Mouse (Mus musculus): ENCODE results near the gene Podxl. TPM values are rescaled to one million over a fixed set of nuclear protein-coding genes. Genes with fewer than 3 reads are reported as not detected.
A peak's percentile ranks its signal among the peaks of the same experiment; 100 is the strongest.

Gene Podxl
- polyA plus RNA-seq, 1 experiment from 2014 or later = 5.8 TPM

DNA sequence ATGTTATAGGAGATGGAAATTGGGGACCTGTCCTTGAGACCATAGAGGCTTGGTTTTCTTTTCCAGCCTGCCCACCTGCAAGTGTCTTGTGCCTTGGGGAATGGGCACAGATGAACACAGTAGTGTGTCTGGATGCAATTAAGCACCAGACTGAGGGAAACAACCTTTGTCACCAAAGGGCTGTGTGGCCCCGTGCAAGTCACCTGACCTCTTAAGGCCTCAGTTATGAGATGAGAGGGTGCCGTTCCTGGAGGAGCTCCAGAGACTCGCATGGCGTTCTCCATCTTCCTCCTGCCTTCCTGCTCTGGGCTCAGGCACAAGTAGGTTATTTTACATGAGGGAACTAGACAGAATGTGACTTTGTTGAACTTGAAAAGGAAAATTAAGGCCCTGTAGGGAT is 41.3 kb downstream of the Podxl start:
- Histone ChIP-seq H3K27ac (no peak overlapping the region), H3K9ac (replicated peaks) (no peak overlapping the region), H3K4me1 (replicated peaks) (0 out of 2 replicates have a peak, but pooled peaks cover 5% of the 10 kb centered on the region), H3K36me3 (no peaks in the 10 kb centered on the region; the same call in 1 of the 2 replicates), H3K4me3 (replicated peaks) (no peak overlapping the region), H3K4me2 (no peak overlapping the region), H3K9me3 (no peaks in the 10 kb centered on the region), H3K27me3 (no peaks in the 10 kb centered on the region)
- no peak for ATAC-seq (ENCODE audit: insufficient number of reproducible peaks, insufficient read depth, low FRiP score, low TSS enrichment, low read depth)
- 53% methylated on average over 4 of the region's 4 CpGs for WGBS

DNA sequence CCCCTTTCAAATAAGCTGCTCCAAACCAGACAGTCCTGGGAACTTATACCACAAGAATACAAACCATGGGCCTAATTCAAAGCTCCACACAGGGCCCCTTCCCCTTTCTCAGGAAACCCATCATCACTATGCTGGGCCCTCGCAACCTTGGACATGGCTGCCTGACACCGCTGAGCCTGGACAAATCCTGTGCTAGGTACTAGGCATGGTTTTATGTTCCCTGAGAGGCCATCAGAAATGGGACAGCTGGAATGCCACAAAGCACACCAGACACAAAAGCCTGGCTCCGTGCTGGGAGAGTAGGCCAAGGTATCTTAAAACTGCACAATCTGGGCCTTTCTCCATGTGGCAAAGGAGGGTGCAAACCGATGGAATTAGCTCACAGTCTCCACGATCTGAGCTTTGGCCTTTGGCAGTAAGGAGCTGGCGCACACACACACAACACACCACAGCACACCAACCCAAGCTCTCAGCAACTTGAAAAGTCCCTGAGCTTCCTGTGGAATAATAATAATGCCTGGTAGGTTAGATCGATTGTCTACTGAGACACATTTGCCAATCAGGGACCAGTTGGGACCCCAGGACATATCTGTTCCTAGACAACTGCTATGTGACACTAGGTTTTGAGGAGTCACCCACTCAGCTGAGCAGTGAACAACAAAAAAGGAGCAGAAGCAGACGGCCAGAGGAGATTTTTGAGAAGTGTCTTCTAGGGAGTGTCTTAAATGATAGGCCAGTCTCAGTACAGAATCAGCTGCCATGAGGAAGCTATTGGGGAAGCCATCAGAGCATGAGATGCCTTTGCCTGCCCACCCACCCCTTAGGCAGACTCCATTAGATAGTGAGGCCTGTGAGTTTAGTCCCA is 42.1 kb downstream of the Podxl start:
- no peak overlapping the region for H3K27ac ChIP-seq
- no peaks in the 10 kb centered on the region for H3K27me3 ChIP-seq
- no peak overlapping the region for H3K4me2 ChIP-seq
- no peaks in the 10 kb centered on the region; the same call in 1 of the 2 replicates for H3K36me3 ChIP-seq
- 0 out of 2 replicates have a peak, but pooled peaks cover 5% of the 10 kb centered on the region for H3K4me1 ChIP-seq (replicated peaks)
- no peak overlapping the region for H3K9ac ChIP-seq (replicated peaks)
- H3K4me3 ChIP-seq (replicated peaks) = no peak overlapping the region
- ATAC-seq (ENCODE audit: insufficient number of reproducible peaks, insufficient read depth, low FRiP score, low TSS enrichment, low read depth) = no peak
- 85% methylated on average over 8 of the region's 8 CpGs for WGBS
- H3K9me3 ChIP-seq = no peaks in the 10 kb centered on the region

- Histone ChIP-seq H3K27ac (peak overlapping the region; percentile 23; the same call in 1 of the 2 replicates), H3K4me3 (replicated peaks) (no peak overlapping the region), H3K9me3 (no peaks in the 10 kb centered on the region), H3K4me2 (no peak overlapping the region), H3K36me3 (no peaks in the 10 kb centered on the region; the same call in 1 of the 2 replicates), H3K4me1 (replicated peaks) (0 out of 2 replicates have a peak, but pooled peaks cover 5% of the 10 kb centered on the region), H3K9ac (replicated peaks) (no peak overlapping the region), H3K27me3 (no peaks in the 10 kb centered on the region)
- WGBS = 66% methylated on average over 7 of the region's 7 CpGs
- no peak for ATAC-seq (ENCODE audit: insufficient number of reproducible peaks, insufficient read depth, low FRiP score, low TSS enrichment, low read depth)
Measured at GRCm38 (mm10) chr6:31520486-31521215, 43.1 kb downstream of the Podxl start.

GRCm38 (mm10) chr6:31519001-31519471 is 44.7 kb downstream of the Podxl start:
- Histone ChIP-seq H3K27me3 (no peaks in the 10 kb centered on the region), H3K27ac (no peak overlapping the region), H3K9ac (replicated peaks) (no peak overlapping the region), H3K4me2 (no peak overlapping the region), H3K36me3 (peaks cover 4% of the 10 kb centered on the region; the same call in 1 of the 2 replicates), H3K9me3 (no peaks in the 10 kb centered on the region), H3K4me1 (replicated peaks) (0 out of 2 replicates have a peak, but pooled peaks cover 5% of the 10 kb centered on the region), H3K4me3 (replicated peaks) (no peak overlapping the region)
- 71% methylated on average over 8 of the region's 8 CpGs for WGBS
- ATAC-seq (ENCODE audit: insufficient number of reproducible peaks, insufficient read depth, low FRiP score, low TSS enrichment, low read depth) = no peak

DNA sequence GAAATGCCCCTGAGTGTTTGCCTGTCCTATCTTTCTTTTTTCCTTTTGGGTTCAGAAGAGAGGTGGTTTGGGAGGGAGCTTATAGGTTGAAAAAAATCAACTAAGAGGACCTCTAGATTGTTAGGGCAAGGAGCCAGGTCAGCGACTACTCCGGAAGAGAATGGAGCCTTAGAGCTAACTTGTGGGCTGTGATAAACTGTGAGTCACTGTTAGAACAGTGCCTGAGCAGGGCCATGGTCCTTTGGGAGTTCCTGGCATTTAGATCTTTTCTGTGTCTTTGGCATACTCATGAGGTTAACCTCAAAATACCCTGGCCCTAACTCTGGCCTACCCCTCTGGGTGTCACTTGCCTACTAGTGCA is 45.5 kb downstream of the Podxl start:
- no peak overlapping the region for H3K4me3 ChIP-seq (replicated peaks)
- 94% methylated on average over 2 of the region's 2 CpGs for WGBS
- no peaks in the 10 kb centered on the region for H3K9me3 ChIP-seq
- H3K36me3 ChIP-seq = peaks cover 8% of the 10 kb centered on the region; the same call in 1 of the 2 replicates
- H3K27ac ChIP-seq = no peak overlapping the region
- no peak for ATAC-seq (ENCODE audit: insufficient number of reproducible peaks, insufficient read depth, low FRiP score, low TSS enrichment, low read depth)
- no peaks in the 10 kb centered on the region for H3K27me3 ChIP-seq
- H3K9ac ChIP-seq (replicated peaks) = no peak overlapping the region
- 0 out of 2 replicates have a peak, but pooled peaks cover 5% of the 10 kb centered on the region for H3K4me1 ChIP-seq (replicated peaks)
- H3K4me2 ChIP-seq = no peak overlapping the region

GRCm38 (mm10) chr6:31517681-31518337 is 46.0 kb downstream of the Podxl start:
- H3K36me3 ChIP-seq = peaks cover 11% of the 10 kb centered on the region; the same call in 1 of the 2 replicates
- 0 out of 2 replicates have a peak, but pooled peaks cover 5% of the 10 kb centered on the region for H3K4me1 ChIP-seq (replicated peaks)
- no peak overlapping the region for H3K4me2 ChIP-seq
- H3K4me3 ChIP-seq (replicated peaks) = no peak overlapping the region
- H3K27ac ChIP-seq = no peak overlapping the region
- H3K9me3 ChIP-seq = no peaks in the 10 kb centered on the region
- no peaks in the 10 kb centered on the region for H3K27me3 ChIP-seq
- WGBS = 86% methylated on average over 9 of the region's 9 CpGs
- no peak overlapping the region for H3K9ac ChIP-seq (replicated peaks)
- no peak for ATAC-seq (ENCODE audit: insufficient number of reproducible peaks, insufficient read depth, low FRiP score, low TSS enrichment, low read depth)

GRCm38 (mm10) chr6:31513726-31514125 is 50.1 kb downstream of the Podxl start:
- H3K9ac ChIP-seq (replicated peaks) = no peak overlapping the region
- H3K27me3 ChIP-seq = no peaks in the 10 kb centered on the region
- 66% methylated on average over 6 of the region's 6 CpGs for WGBS
- no peaks in the 10 kb centered on the region for H3K4me1 ChIP-seq (replicated peaks)
- no peak overlapping the region for H3K4me3 ChIP-seq (replicated peaks)
- peaks cover 28% of the 10 kb centered on the region; the same call in 1 of the 2 replicates for H3K36me3 ChIP-seq
- H3K9me3 ChIP-seq = no peaks in the 10 kb centered on the region
- H3K27ac ChIP-seq = no peak overlapping the region
- H3K4me2 ChIP-seq = no peak overlapping the region
- no peak for ATAC-seq (ENCODE audit: insufficient number of reproducible peaks, insufficient read depth, low FRiP score, low TSS enrichment, low read depth)

GRCm38 (mm10) chr6:31502614-31503013 is 61.2 kb downstream of the Podxl start:
- ATAC-seq (ENCODE audit: insufficient number of reproducible peaks, insufficient read depth, low FRiP score, low TSS enrichment, low read depth) = no peak
- 89% methylated on average over 2 of the region's 2 CpGs for WGBS
- H3K4me2 ChIP-seq = no peak overlapping the region

GRCm38 (mm10) chr6:31500691-31501090 is 63.1 kb downstream of the Podxl start:
- peaks cover 56% of the 10 kb centered on the region for H3K36me3 ChIP-seq
- H3K4me2 ChIP-seq = no peak overlapping the region

More at GRCm38 (mm10) chr6:31502614-31503013, 61.2 kb downstream of the Podxl start:
- peaks cover 43% of the 10 kb centered on the region for H3K36me3 ChIP-seq
- no peaks in the 10 kb centered on the region for H3K4me1 ChIP-seq (replicated peaks)
- H3K4me3 ChIP-seq (replicated peaks) = no peak overlapping the region
- H3K27ac ChIP-seq = no peak overlapping the region
- no peaks in the 10 kb centered on the region for H3K9me3 ChIP-seq
- H3K27me3 ChIP-seq = no peaks in the 10 kb centered on the region
- H3K9ac ChIP-seq (replicated peaks) = no peak overlapping the region

DNA sequence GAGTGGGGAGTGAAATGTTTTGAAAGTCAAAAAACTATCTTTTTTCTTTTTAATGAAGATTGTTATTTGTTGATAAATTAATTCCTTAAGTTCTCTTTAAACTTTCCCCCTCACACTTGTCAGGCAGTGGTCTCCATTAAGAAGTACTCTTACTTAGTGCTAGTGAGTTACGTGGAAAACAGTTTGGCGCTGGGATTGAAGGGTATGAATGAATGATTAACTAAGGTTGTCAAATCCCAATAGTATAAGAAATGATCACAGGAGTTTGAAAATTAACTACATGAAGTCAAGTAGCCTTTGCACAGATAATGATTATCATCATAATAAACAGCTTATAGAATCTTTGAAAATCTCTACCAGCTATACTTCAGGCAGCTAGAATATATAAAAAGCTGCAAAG is 63.5 kb downstream of the Podxl start:
- Histone ChIP-seq H3K4me2 (no peak overlapping the region), H3K9ac (replicated peaks) (no peak overlapping the region), H3K4me1 (replicated peaks) (no peaks in the 10 kb centered on the region), H3K9me3 (no peaks in the 10 kb centered on the region), H3K27ac (no peak overlapping the region), H3K36me3 (peaks cover 60% of the 10 kb centered on the region), H3K27me3 (no peaks in the 10 kb centered on the region), H3K4me3 (replicated peaks) (no peak overlapping the region)
- ATAC-seq (ENCODE audit: insufficient number of reproducible peaks, insufficient read depth, low FRiP score, low TSS enrichment, low read depth) = no peak
- WGBS = 91% methylated on average over 2 of the region's 2 CpGs

More at GRCm38 (mm10) chr6:31500691-31501090, 63.1 kb downstream of the Podxl start:
- Histone ChIP-seq H3K9ac (replicated peaks) (no peak overlapping the region), H3K9me3 (no peaks in the 10 kb centered on the region), H3K4me3 (replicated peaks) (no peak overlapping the region), H3K27me3 (no peaks in the 10 kb centered on the region), H3K4me1 (replicated peaks) (no peaks in the 10 kb centered on the region), H3K27ac (no peak overlapping the region)
- ATAC-seq (ENCODE audit: insufficient number of reproducible peaks, insufficient read depth, low FRiP score, low TSS enrichment, low read depth) = no peak

DNA sequence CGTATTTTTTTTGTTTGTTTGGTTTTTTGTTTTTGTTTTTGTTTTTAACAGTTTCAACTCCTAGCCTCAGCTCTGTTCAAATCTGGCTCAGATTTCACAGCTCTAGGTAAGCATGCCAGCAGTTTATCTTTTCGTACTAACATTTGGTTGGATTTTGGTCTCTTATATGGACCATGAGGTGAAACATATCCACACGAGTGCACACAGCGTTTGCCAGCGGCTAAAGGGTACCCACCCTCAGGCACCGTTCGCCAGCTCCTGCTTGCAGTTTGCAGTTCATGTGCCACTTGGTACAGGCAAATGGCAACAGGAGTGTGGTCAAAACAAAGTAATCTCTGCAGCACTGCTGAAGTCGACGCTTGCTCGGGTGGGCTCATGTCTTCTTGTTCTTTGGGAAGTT is 63.9 kb downstream of the Podxl start:
- Histone ChIP-seq H3K27ac (no peak overlapping the region), H3K9me3 (no peaks in the 10 kb centered on the region), H3K36me3 (peaks cover 64% of the 10 kb centered on the region), H3K4me1 (replicated peaks) (no peaks in the 10 kb centered on the region), H3K27me3 (no peaks in the 10 kb centered on the region), H3K9ac (replicated peaks) (no peak overlapping the region), H3K4me2 (no peak overlapping the region), H3K4me3 (replicated peaks) (no peak overlapping the region)
- no peak for ATAC-seq (ENCODE audit: insufficient number of reproducible peaks, insufficient read depth, low FRiP score, low TSS enrichment, low read depth)
- WGBS = 90% methylated on average over 10 of the region's 10 CpGs
